Comparison of ENCODE assay signal across 19 mouse cellular contexts in the genomic region with DNA sequence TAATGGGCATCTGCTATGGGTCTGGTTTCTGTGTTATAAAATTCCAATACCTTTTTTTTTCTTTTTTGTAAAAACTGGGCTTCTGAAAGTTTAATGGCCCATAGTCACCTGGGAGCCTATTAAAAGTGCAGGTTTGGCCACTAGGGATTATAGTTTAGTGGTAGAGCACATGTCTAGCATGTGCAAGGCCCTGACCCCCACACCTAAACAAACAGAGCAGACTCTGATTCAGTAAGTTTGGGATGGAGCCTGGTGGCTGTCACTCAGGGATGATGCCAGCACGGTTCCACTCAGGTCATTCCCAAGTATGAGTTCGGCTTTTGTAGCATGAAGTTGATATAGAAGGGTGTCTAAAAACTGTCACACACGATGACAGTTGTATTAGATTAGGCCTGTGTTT. TPM values are rescaled to one million over a fixed set of nuclear protein-coding genes. Genes with fewer than 3 reads are reported as not detected.
DNase-seq lines count a peak whose midpoint lies in the region; ATAC-seq and TF ChIP-seq lines count a peak whose summit lies in the region.
"Had no signal": no experiment of that assay in that cellular context is flagged by ENCODE, and none has a peak within 500 bp of the region (broad histone marks: within the 10 kb centered on the region; RNA-seq: fewer than 3 reads in every experiment).

No protein-coding gene starts in this region.

- 59% methylated on average over 3 of the region's 3 CpGs for WGBS in liver, postnatal 0 days (ENCODE audit: insufficient replicate concordance)
- 36% methylated on average over 3 of the region's 3 CpGs for WGBS in limb, embryonic 12.5 days

- no peaks in the 10 kb centered on the region for H3K9me3 ChIP-seq in liver, postnatal 0 days (ENCODE audit: low read length)
- H3K9me3 ChIP-seq in limb, embryonic 12.5 days, result no peaks in the 10 kb centered on the region
- H3K9me3 ChIP-seq: embryonic facial prominence, embryonic 12.5 days; forebrain, embryonic 15.5 days; heart, embryonic 13.5 days; hindbrain, embryonic 12.5 days had no signal

- H3K4me1 ChIP-seq in liver, postnatal 0 days (ENCODE audit: insufficient read depth), result 0 out of 2 replicates have a peak, but pooled peaks cover 4% of the 10 kb centered on the region
- H3K4me1 ChIP-seq in limb, embryonic 12.5 days (replicated peaks), result peaks cover 83% of the 10 kb centered on the region

- no peaks in the 10 kb centered on the region for H3K27me3 ChIP-seq in liver, postnatal 0 days (ENCODE audit: insufficient read depth, low read length)
- no peaks in the 10 kb centered on the region; the same call in 1 of the 2 replicates for H3K27me3 ChIP-seq in limb, embryonic 12.5 days
- H3K27me3 ChIP-seq: embryonic facial prominence, embryonic 12.5 days; forebrain, embryonic 15.5 days; heart, embryonic 13.5 days; hindbrain, embryonic 12.5 days had no signal

- no peak for TF ChIP-seq CTCF in liver, postnatal 0 days (IDR thresholded peaks at IDR 0.05; ENCODE audit: low read depth)

- H3K9ac ChIP-seq in liver, postnatal 0 days (replicated peaks), result no peak overlapping the region
- H3K9ac ChIP-seq in limb, embryonic 12.5 days (replicated peaks), result no peak overlapping the region
- H3K9ac ChIP-seq: embryonic facial prominence, embryonic 12.5 days; forebrain, embryonic 15.5 days; heart, embryonic 13.5 days; hindbrain, embryonic 12.5 days had no signal

- no peak for TF ChIP-seq EP300 in liver, postnatal 0 days (IDR thresholded peaks at IDR 0.05; ENCODE audit: low read depth)

- no peaks in the 10 kb centered on the region for H3K36me3 ChIP-seq in liver, postnatal 0 days (replicated peaks; ENCODE audit: insufficient read depth, low read length)
- no peaks in the 10 kb centered on the region for H3K36me3 ChIP-seq in limb, embryonic 12.5 days
- H3K36me3 ChIP-seq: embryonic facial prominence, embryonic 12.5 days; forebrain, embryonic 15.5 days; heart, embryonic 13.5 days; hindbrain, embryonic 12.5 days had no signal

- H3K4me3 ChIP-seq in liver, postnatal 0 days (ENCODE audit: low read depth, low read length), result no peak overlapping the region
- no peak overlapping the region for H3K4me3 ChIP-seq in limb, embryonic 12.5 days (replicated peaks)
- H3K4me3 ChIP-seq: embryonic facial prominence, embryonic 12.5 days; forebrain, embryonic 15.5 days; heart, embryonic 13.5 days; hindbrain, embryonic 12.5 days had no signal

- peak; percentile 2 for DNase-seq in kidney, adult 9 months
- no peak for DNase-seq in kidney, postnatal 25 days
- no peak for DNase-seq in liver, postnatal 0 days
- no peak for DNase-seq in liver
- peak; percentile 37 for DNase-seq in mesoderm, embryonic 11.5 days (ENCODE audit: low read depth, low spot score)
- no peak for DNase-seq in heart, adult 9 months (ENCODE audit: low spot score in 2 of 2)
- DNase-seq: adrenal gland, adult 2 months; adrenal gland, postnatal 25 days; cerebellum, adult 18-20 months; cerebellum, adult 9-11 months; cerebellum, postnatal 36 days; gastrocnemius, postnatal 25 days; heart, postnatal 4 days had no signal

- ATAC-seq in liver, postnatal 0 days, result peak; percentile 35; the same call in 1 of the 2 replicates
- ATAC-seq in limb, embryonic 12.5 days (ENCODE audit: insufficient number of reproducible peaks, insufficient read depth, low FRiP score, low TSS enrichment, low read depth), result peak; percentile 74
- ATAC-seq: forebrain, embryonic 15.5 days; hindbrain, embryonic 16.5 days had no signal

- no peak overlapping the region for H3K27ac ChIP-seq in liver, postnatal 0 days (ENCODE audit: low read depth)
- H3K27ac ChIP-seq in limb, embryonic 12.5 days, result peak overlapping the region; percentile 29; the same call in 1 of the 2 replicates
- H3K27ac ChIP-seq: embryonic facial prominence, embryonic 12.5 days; forebrain, embryonic 15.5 days; heart, embryonic 13.5 days; hindbrain, embryonic 12.5 days had no signal

- no peak overlapping the region for H3K4me2 ChIP-seq in liver, postnatal 0 days (ENCODE audit: low read depth, low read length)
- peak overlapping the region; percentile 32; the same call in 1 of the 2 replicates for H3K4me2 ChIP-seq in limb, embryonic 12.5 days
- H3K4me2 ChIP-seq: embryonic facial prominence, embryonic 12.5 days; forebrain, embryonic 15.5 days; heart, embryonic 13.5 days; hindbrain, embryonic 12.5 days had no signal

RNA-seq across cellular contexts. Expression of a gene that starts 8.8 kb away (rescaled TPM):
- 0.86 and 0.92 TPM in 2 replicates for polyA plus RNA-seq in liver, postnatal 0 days (2015; fragmentation: Nextera tagmentation; extraction: Ambion mirVana)
- 5.5 and 5.6 TPM in 2 replicates for polyA plus RNA-seq in limb, embryonic 12.5 days (2016; fragmentation: Nextera tagmentation; extraction: Ambion mirVana)

Comparison
In these comparisons a context has a peak if more than half of its experiments do, and no peak if none do; other contexts are left out.
1. DNase-seq: peak in kidney, adult 9 months (single experiment) and mesoderm, embryonic 11.5 days (single experiment); none in kidney, postnatal 25 days (0 of 2), liver, postnatal 0 days (single experiment), liver (single experiment) and heart, adult 9 months (0 of 2).